In genomic region chr13:97645107-97646020, GRCm38 (mm10) we compare ENCODE assay signal across 8 mouse cellular contexts.
A peak's percentile ranks its signal among the peaks of the same experiment; 100 is the strongest.
DNase-seq lines count a peak whose midpoint lies in the region; ATAC-seq and TF ChIP-seq lines count a peak whose summit lies in the region.

No protein-coding gene starts in this region.

- no peak overlapping the region for H3K4me2 ChIP-seq in embryonic facial prominence, embryonic 14.5 days (ENCODE audit: low read depth, low read length)
- H3K4me2 ChIP-seq in kidney, embryonic 15.5 days = no peak overlapping the region
- no peak overlapping the region for H3K4me2 ChIP-seq in stomach, postnatal 0 days (replicated peaks; ENCODE audit: low read depth)

- H3K9ac ChIP-seq in embryonic facial prominence, embryonic 14.5 days (ENCODE audit: low read depth, low read length) = no peak overlapping the region
- no peak overlapping the region for H3K9ac ChIP-seq in kidney, embryonic 15.5 days
- H3K9ac ChIP-seq in stomach, postnatal 0 days (ENCODE audit: low read length) = no peak overlapping the region

- H3K4me1 ChIP-seq in embryonic facial prominence, embryonic 14.5 days (ENCODE audit: control insufficient read depth, insufficient read depth, low read length) = peaks cover 15% of the 10 kb centered on the region
- H3K4me1 ChIP-seq in kidney, embryonic 15.5 days = peaks cover 17% of the 10 kb centered on the region
- H3K4me1 ChIP-seq in stomach, postnatal 0 days (replicated peaks; ENCODE audit: control insufficient read depth, insufficient read depth) = peaks cover 3% of the 10 kb centered on the region; the same call in 1 of the 2 replicates

- DNase-seq in testis, postnatal 10 days (ENCODE audit: low spot score) = peak; percentile 47
- DNase-seq in testis, postnatal 14 days (ENCODE audit: low spot score) = no peak
- DNase-seq in embryonic facial prominence, embryonic 14.5 days (ENCODE audit: low spot score) = peak; percentile 80
- peak; percentile 83 for DNase-seq in stomach, postnatal 0 days (ENCODE audit: low spot score)
- no peak for DNase-seq in layer of hippocampus, postnatal 14 days (ENCODE audit: low spot score in 2 of 2)
- no peak for DNase-seq in cerebellum, adult 11-12 months
- DNase-seq in gastrocnemius, postnatal 14 days = no peak

- no peaks in the 10 kb centered on the region for H3K36me3 ChIP-seq in embryonic facial prominence, embryonic 14.5 days (ENCODE audit: control insufficient read depth, insufficient read depth, low read length)
- H3K36me3 ChIP-seq in kidney, embryonic 15.5 days = no peaks in the 10 kb centered on the region
- no peaks in the 10 kb centered on the region for H3K36me3 ChIP-seq in stomach, postnatal 0 days (ENCODE audit: control insufficient read depth, insufficient read depth, low read length)

- H3K27ac ChIP-seq in embryonic facial prominence, embryonic 14.5 days (replicated peaks; ENCODE audit: low read depth, low read length) = no peak overlapping the region
- peak overlapping the region; percentile 39; the same call in 1 of the 2 replicates for H3K27ac ChIP-seq in kidney, embryonic 15.5 days
- H3K27ac ChIP-seq in stomach, postnatal 0 days (replicated peaks) = 0 out of 2 replicates have a peak overlapping the region, but pooled peaks have one; percentile 24

- peak; percentile 72; the same call in 1 of the 2 replicates for ATAC-seq in embryonic facial prominence, embryonic 14.5 days (ENCODE audit: low read depth)
- no peak for ATAC-seq in kidney, embryonic 15.5 days (replicated peaks; ENCODE audit: low FRiP score)
- ATAC-seq in stomach, postnatal 0 days (ENCODE audit: low FRiP score, low TSS enrichment) = peak; percentile 72; the same call in 1 of the 2 replicates

- H3K4me3 ChIP-seq in embryonic facial prominence, embryonic 14.5 days (ENCODE audit: low read depth, low read length) = no peak overlapping the region
- H3K4me3 ChIP-seq in kidney, embryonic 15.5 days (replicated peaks) = no peak overlapping the region
- H3K4me3 ChIP-seq in stomach, postnatal 0 days (ENCODE audit: low read depth, low read length) = no peak overlapping the region

- TF ChIP-seq EP300 in stomach, postnatal 0 days (optimal IDR thresholded peaks at IDR 0.05) = no peak

- no peak for TF ChIP-seq CTCF in stomach, postnatal 0 days (IDR thresholded peaks at IDR 0.05; ENCODE audit: low read depth)

- intact Hi-C loops in gastrocnemius, postnatal 14 days (cut with DNase I; ENCODE audit: low total_unique reads) = no loop called here

- 49% methylated on average over 14 of the region's 15 CpGs for WGBS in embryonic facial prominence, embryonic 14.5 days
- 53% methylated on average over 15 of the region's 15 CpGs for WGBS in kidney, embryonic 15.5 days
- WGBS in stomach, postnatal 0 days = 48% methylated on average over 15 of the region's 15 CpGs

- H3K27me3 ChIP-seq in embryonic facial prominence, embryonic 14.5 days (replicated peaks; ENCODE audit: control insufficient read depth, insufficient read depth, low read length) = no peaks in the 10 kb centered on the region
- H3K27me3 ChIP-seq in kidney, embryonic 15.5 days = no peaks in the 10 kb centered on the region
- H3K27me3 ChIP-seq in stomach, postnatal 0 days (ENCODE audit: control insufficient read depth, insufficient read depth, low read length) = no peaks in the 10 kb centered on the region

- peaks cover 5% of the 10 kb centered on the region; the same call in 1 of the 2 replicates for H3K9me3 ChIP-seq in embryonic facial prominence, embryonic 14.5 days (ENCODE audit: control insufficient read depth, low read length)
- H3K9me3 ChIP-seq in kidney, embryonic 15.5 days (replicated peaks) = no peaks in the 10 kb centered on the region
- no peaks in the 10 kb centered on the region for H3K9me3 ChIP-seq in stomach, postnatal 0 days (ENCODE audit: control insufficient read depth, low read length)

Comparison
In these comparisons a context has a peak if more than half of its experiments do, and no peak if none do; other contexts are left out.
1. DNase-seq: peak in testis, postnatal 10 days (single experiment), embryonic facial prominence, embryonic 14.5 days (single experiment) and stomach, postnatal 0 days (single experiment); none in testis, postnatal 14 days (single experiment), layer of hippocampus, postnatal 14 days (0 of 2), cerebellum, adult 11-12 months (single experiment) and gastrocnemius, postnatal 14 days (single experiment).